Mouse (Mus musculus): ENCODE data around the gene Epb41l1. TPM values are rescaled to one million over a fixed set of nuclear protein-coding genes. Genes with fewer than 3 reads are reported as not detected.

Gene Epb41l1
- polyA plus RNA-seq, 1 experiment: 7.0 TPM

- TF ChIP-seq GATA1 (IDR thresholded peaks at IDR 0.05; ENCODE audit: borderline replicate concordance, low read length): no peak
- no peak for TF ChIP-seq FLI1 (IDR thresholded peaks at IDR 0.05; ENCODE audit: low read length)
- Histone ChIP-seq H3K9me3 (peaks cover 6% of the 10 kb centered on the region), H3K4me3 (replicated peaks) (no peak overlapping the region), H3K27me3 (replicated peaks) (peaks cover 78% of the 10 kb centered on the region), H3K36me3 (replicated peaks; ENCODE audit: low read length) (no peaks in the 10 kb centered on the region), H3K4me1 (peaks cover 32% of the 10 kb centered on the region)
Measured at GRCm38 (mm10) chr2:156470938-156471337, 50.2 kb downstream of the Epb41l1 start.

DNA sequence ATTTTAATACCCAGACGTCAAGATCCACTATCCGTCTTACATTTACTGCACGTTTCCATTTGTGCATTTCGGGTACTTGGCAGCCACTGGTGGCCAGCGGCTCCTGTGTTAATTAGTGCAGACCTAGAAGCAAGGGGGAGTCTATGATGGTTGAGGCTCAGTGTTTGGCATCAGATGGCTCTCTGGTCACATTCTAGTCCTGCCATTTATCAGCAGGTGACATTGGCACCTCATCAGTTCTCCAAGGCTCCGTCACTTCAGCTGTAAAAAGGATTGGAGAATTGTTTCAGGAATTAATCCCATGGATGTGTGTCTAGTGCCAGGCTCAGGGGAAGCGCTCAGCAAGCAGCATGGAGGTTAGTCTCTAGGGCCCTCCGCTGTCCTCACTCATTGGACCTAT is 51.6 kb downstream of the Epb41l1 start:
- peaks cover 6% of the 10 kb centered on the region for H3K9me3 ChIP-seq
- peaks cover 84% of the 10 kb centered on the region for H3K27me3 ChIP-seq (replicated peaks)
- TF ChIP-seq GATA1 (IDR thresholded peaks at IDR 0.05; ENCODE audit: borderline replicate concordance, low read length) (no peak), FLI1 (IDR thresholded peaks at IDR 0.05; ENCODE audit: low read length) (no peak)
- no peak overlapping the region for H3K4me3 ChIP-seq (replicated peaks)
- H3K36me3 ChIP-seq (replicated peaks; ENCODE audit: low read length): no peaks in the 10 kb centered on the region
- peaks cover 23% of the 10 kb centered on the region for H3K4me1 ChIP-seq

DNA sequence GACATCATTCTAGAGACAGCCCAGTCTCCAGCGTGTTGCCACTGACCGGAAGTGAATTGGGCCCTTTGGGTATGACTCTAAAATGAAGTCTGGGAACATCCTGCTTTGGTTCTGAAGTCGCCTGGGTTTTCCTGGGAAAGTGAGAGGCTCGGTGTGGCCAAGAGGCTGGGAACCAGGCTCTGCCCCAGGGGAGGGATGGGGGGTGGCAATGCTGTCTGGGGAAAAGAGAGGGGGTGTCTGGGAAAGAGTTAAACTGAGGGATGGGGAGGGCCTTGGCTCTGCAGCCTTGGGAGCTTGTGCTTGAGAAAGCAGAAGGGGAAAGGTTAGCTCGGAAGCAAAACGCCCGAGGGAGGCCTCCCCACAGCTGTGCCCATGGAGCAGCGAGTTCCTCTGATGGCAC is 53.0 kb downstream of the Epb41l1 start:
- Histone ChIP-seq H3K9me3 (peaks cover 6% of the 10 kb centered on the region), H3K4me1 (peaks cover 20% of the 10 kb centered on the region), H3K27me3 (replicated peaks) (peaks cover 87% of the 10 kb centered on the region), H3K36me3 (replicated peaks; ENCODE audit: low read length) (no peaks in the 10 kb centered on the region), H3K4me3 (replicated peaks) (no peak overlapping the region)
- TF ChIP-seq GATA1 (IDR thresholded peaks at IDR 0.05; ENCODE audit: borderline replicate concordance, low read length) (no peak), FLI1 (IDR thresholded peaks at IDR 0.05; ENCODE audit: low read length) (no peak)

- peaks cover 86% of the 10 kb centered on the region for H3K27me3 ChIP-seq (replicated peaks)
Measured at GRCm38 (mm10) chr2:156474111-156474510, 53.4 kb downstream of the Epb41l1 start.

DNA sequence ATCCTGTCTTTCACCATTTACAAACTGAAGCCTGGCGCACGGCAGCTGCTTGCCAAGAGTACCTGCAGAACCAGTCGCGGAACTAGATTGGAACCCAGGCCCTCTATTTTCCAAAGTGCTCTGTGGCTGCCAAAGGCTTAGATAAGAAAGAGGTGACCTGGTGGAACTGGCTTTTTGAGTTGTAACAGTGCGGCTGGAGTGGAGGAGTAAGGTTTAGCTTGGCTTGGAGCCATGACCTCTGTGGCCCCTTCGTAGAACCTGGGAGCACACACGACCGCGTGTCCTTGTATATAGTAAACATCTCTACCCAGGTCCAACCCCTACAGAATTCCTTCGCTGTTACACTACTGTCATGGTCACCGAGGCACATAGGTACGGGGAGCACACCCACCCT is 54.2 kb downstream of the Epb41l1 start:
- H3K27me3 ChIP-seq (replicated peaks): peaks cover 86% of the 10 kb centered on the region
- no peaks in the 10 kb centered on the region for H3K36me3 ChIP-seq (replicated peaks; ENCODE audit: low read length)
- peak overlapping the region; percentile 91 for H3K4me3 ChIP-seq (replicated peaks)
- H3K4me1 ChIP-seq: peaks cover 20% of the 10 kb centered on the region
- peaks cover 6% of the 10 kb centered on the region for H3K9me3 ChIP-seq
- TF ChIP-seq FLI1 (IDR thresholded peaks at IDR 0.05; ENCODE audit: low read length): no peak
- TF ChIP-seq GATA1 (IDR thresholded peaks at IDR 0.05; ENCODE audit: borderline replicate concordance, low read length): no peak

More at GRCm38 (mm10) chr2:156474111-156474510, 53.4 kb downstream of the Epb41l1 start:
- Histone ChIP-seq H3K4me3 (replicated peaks) (no peak overlapping the region), H3K36me3 (replicated peaks; ENCODE audit: low read length) (no peaks in the 10 kb centered on the region), H3K9me3 (peaks cover 6% of the 10 kb centered on the region), H3K4me1 (peaks cover 20% of the 10 kb centered on the region)
- TF ChIP-seq FLI1 (IDR thresholded peaks at IDR 0.05; ENCODE audit: low read length): no peak
- no peak for TF ChIP-seq GATA1 (IDR thresholded peaks at IDR 0.05; ENCODE audit: borderline replicate concordance, low read length)

- peak overlapping the region; percentile 91 for H3K4me3 ChIP-seq (replicated peaks)
- H3K4me1 ChIP-seq: peaks cover 26% of the 10 kb centered on the region
- peaks cover 86% of the 10 kb centered on the region for H3K27me3 ChIP-seq (replicated peaks)
- peaks cover 3% of the 10 kb centered on the region for H3K9me3 ChIP-seq
- no peaks in the 10 kb centered on the region for H3K36me3 ChIP-seq (replicated peaks; ENCODE audit: low read length)
- no peak for TF ChIP-seq FLI1 (IDR thresholded peaks at IDR 0.05; ENCODE audit: low read length)
- no peak for TF ChIP-seq GATA1 (IDR thresholded peaks at IDR 0.05; ENCODE audit: borderline replicate concordance, low read length)
Measured at GRCm38 (mm10) chr2:156475285-156476110, 54.8 kb downstream of the Epb41l1 start.

GRCm38 (mm10) chr2:156476111-156476747 is 55.5 kb downstream of the Epb41l1 start:
- Histone ChIP-seq H3K9me3 (no peaks in the 10 kb centered on the region), H3K36me3 (replicated peaks; ENCODE audit: low read length) (no peaks in the 10 kb centered on the region), H3K4me1 (peaks cover 26% of the 10 kb centered on the region), H3K27me3 (replicated peaks) (peaks cover 83% of the 10 kb centered on the region), H3K4me3 (replicated peaks) (peak overlapping the region; percentile 91)
- TF ChIP-seq GATA1 (IDR thresholded peaks at IDR 0.05; ENCODE audit: borderline replicate concordance, low read length) (no peak), FLI1 (IDR thresholded peaks at IDR 0.05; ENCODE audit: low read length) (no peak)

DNA sequence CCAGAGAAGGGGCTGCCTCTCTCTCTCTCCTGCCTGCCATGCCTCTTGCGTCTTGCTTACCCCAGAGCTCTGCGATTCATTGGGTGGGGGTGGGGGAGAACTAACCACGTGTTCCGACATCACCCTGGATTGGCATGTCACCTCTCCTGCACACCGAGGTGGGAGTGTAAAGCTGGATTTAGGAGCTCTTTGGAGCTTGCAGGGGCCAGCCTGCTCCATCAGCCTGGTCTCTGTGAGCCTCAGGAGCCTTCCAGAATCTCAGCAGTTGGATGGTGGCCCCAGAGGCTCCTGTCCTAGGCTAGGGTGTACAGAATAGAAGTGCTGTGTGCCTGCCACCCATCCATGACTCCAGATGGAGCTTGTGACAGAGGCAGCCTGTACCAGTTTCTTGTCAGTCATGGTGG is 56.0 kb downstream of the Epb41l1 start:
- no peak for TF ChIP-seq GATA1 (IDR thresholded peaks at IDR 0.05; ENCODE audit: borderline replicate concordance, low read length)
- Histone ChIP-seq H3K4me3 (replicated peaks) (no peak overlapping the region), H3K27me3 (replicated peaks) (peaks cover 82% of the 10 kb centered on the region), H3K4me1 (peaks cover 26% of the 10 kb centered on the region), H3K36me3 (replicated peaks; ENCODE audit: low read length) (no peaks in the 10 kb centered on the region), H3K9me3 (no peaks in the 10 kb centered on the region)

DNA sequence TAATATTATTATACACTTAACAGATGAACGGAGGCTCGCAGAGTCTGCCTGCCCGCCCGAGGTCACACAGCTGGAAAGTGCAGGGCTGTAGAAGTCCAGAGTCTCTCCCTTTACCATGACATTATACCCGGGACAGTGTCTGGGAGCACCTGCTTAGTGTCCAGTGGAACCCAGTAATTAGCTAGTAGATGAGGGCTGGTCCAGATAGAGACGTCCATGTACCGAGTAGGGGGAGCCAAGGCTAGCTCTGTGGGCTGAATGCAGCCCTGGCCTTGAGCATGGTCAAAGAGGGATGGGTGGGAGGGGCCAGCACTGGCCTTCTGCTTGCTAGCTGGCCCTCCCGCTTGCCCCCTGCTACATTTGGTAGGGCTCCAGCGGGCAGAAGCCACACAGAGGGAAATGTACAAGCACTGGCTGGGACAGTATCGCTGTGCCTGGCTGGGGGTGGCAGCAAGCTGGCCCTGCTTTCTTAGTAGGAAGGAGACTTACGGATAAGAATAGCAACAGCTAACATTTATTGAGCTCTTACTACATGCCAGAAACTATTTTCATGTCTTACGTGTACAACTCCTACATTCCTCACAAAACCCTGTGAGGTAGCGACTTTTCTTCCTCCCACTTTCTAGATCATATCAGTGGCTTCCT is 57.5 kb downstream of the Epb41l1 start:
- H3K4me1 ChIP-seq: peaks cover 28% of the 10 kb centered on the region
- no peaks in the 10 kb centered on the region for H3K36me3 ChIP-seq (replicated peaks; ENCODE audit: low read length)
- TF ChIP-seq GATA1 (IDR thresholded peaks at IDR 0.05; ENCODE audit: borderline replicate concordance, low read length) (no peak), FLI1 (IDR thresholded peaks at IDR 0.05; ENCODE audit: low read length) (no peak)
- H3K9me3 ChIP-seq: peaks cover 5% of the 10 kb centered on the region
- H3K4me3 ChIP-seq (replicated peaks): no peak overlapping the region
- peaks cover 85% of the 10 kb centered on the region for H3K27me3 ChIP-seq (replicated peaks)

DNA sequence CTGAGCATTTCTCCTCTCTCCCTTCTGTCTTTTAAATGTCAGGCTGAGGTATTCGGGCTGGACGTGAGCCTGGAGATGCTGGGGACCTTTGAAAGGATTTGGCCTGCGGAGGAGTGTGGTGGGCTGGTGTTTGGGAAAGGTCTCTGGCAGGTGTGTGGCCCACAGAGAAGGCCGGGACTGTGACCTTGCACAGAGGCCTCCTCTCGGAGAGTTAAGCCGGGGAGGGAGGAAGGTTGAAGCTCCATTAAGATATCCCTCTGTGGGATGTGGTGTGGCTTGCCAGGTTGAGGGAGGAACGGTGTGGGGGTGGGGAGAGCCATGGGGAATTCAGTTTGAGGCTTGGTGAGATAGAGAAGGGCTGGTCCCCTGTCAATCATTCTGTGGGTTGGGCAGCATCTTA is 59.1 kb downstream of the Epb41l1 start:
- Histone ChIP-seq H3K36me3 (replicated peaks; ENCODE audit: low read length) (no peaks in the 10 kb centered on the region), H3K4me1 (peaks cover 22% of the 10 kb centered on the region), H3K9me3 (peaks cover 21% of the 10 kb centered on the region), H3K27me3 (replicated peaks) (peaks cover 74% of the 10 kb centered on the region), H3K4me3 (replicated peaks) (no peak overlapping the region)
- TF ChIP-seq FLI1 (IDR thresholded peaks at IDR 0.05; ENCODE audit: low read length): no peak
- no peak for TF ChIP-seq GATA1 (IDR thresholded peaks at IDR 0.05; ENCODE audit: borderline replicate concordance, low read length)

All from megakaryocyte, embryonic 14.5 days (primary cell).